Comparison of ENCODE assay signal across 30 mouse cellular contexts in the genomic region with DNA sequence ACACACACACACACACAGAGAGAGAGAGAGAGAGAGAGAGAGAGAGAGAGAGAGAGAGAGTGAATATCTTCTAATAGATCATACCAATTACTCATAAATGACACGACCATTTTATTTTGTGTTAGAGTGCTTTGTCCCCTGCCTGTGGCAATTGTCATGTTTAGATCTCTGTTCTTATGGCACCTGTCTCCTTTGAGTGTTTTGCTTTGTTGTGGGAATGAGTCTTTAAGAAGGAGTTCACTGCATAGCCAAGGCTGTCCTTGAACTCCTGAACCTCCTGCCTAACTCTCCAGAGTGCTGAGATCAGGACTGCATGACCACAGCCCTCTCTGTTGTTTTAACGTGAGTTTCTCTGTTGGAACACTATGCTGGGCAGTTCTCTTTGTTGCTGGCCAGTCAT. TPM values are rescaled to one million over a fixed set of nuclear protein-coding genes. Genes with fewer than 3 reads are reported as not detected.
A peak's percentile ranks its signal among the peaks of the same experiment; 100 is the strongest.
DNase-seq lines count a peak whose midpoint lies in the region; ATAC-seq and TF ChIP-seq lines count a peak whose summit lies in the region.
"Had no signal": no experiment of that assay in that cellular context is flagged by ENCODE, and none has a peak within 500 bp of the region (broad histone marks: within the 10 kb centered on the region; RNA-seq: fewer than 3 reads in every experiment).

No protein-coding gene starts in this region.

- peaks cover 3% of the 10 kb centered on the region; the same call in 1 of the 2 replicates for H3K36me3 ChIP-seq in small intestine, adult 2 months (ENCODE audit: control insufficient read depth, insufficient read depth, low read length)
- H3K36me3 ChIP-seq in stomach, postnatal 0 days (ENCODE audit: control insufficient read depth, insufficient read depth, low read length) = no peaks in the 10 kb centered on the region
- H3K36me3 ChIP-seq: embryonic facial prominence, embryonic 13.5 days; heart, embryonic 12.5 days; heart, embryonic 15.5 days; intestine, embryonic 15.5 days had no signal

- peaks cover 29% of the 10 kb centered on the region; the same call in 1 of the 2 replicates for H3K4me1 ChIP-seq in small intestine, adult 2 months (ENCODE audit: control insufficient read depth, insufficient read depth, insufficient read length, low read length)
- no peaks in the 10 kb centered on the region for H3K4me1 ChIP-seq in stomach, postnatal 0 days (replicated peaks; ENCODE audit: control insufficient read depth, insufficient read depth)
- H3K4me1 ChIP-seq: embryonic facial prominence, embryonic 13.5 days; heart, embryonic 15.5 days; hindbrain, embryonic 13.5 days had no signal

- no peak for TF ChIP-seq EP300 in stomach, postnatal 0 days (optimal IDR thresholded peaks at IDR 0.05)

- no peak overlapping the region for H3K4me3 ChIP-seq in small intestine, adult 2 months (ENCODE audit: low read depth, low read length)
- no peak overlapping the region for H3K4me3 ChIP-seq in stomach, postnatal 0 days (ENCODE audit: low read depth, low read length)
- H3K4me3 ChIP-seq: embryonic facial prominence, embryonic 13.5 days; erythroblast, embryonic 14.5 days; forebrain, embryonic 13.5 days; heart, embryonic 12.5 days; heart, embryonic 15.5 days; hindbrain, embryonic 10.5 days; hindbrain, embryonic 13.5 days; intestine, embryonic 15.5 days had no signal

- 66% methylated on average over 2 of the region's 2 CpGs for WGBS in small intestine, adult 2 months
- 74% methylated on average over 2 of the region's 2 CpGs for WGBS in stomach, postnatal 0 days

- no peak for TF ChIP-seq CTCF in small intestine, adult 2 months (IDR thresholded peaks at IDR 0.05; ENCODE audit: extremely low read depth, insufficient read length, insufficient replicate concordance, low read depth, low read length)
- no peak for TF ChIP-seq CTCF in stomach, postnatal 0 days (IDR thresholded peaks at IDR 0.05; ENCODE audit: low read depth)

- H3K27ac ChIP-seq in small intestine, adult 2 months (ENCODE audit: insufficient read depth, low read depth, low read length) = 0 out of 2 replicates have a peak overlapping the region, but pooled peaks have one; percentile 21
- H3K27ac ChIP-seq in stomach, postnatal 0 days (replicated peaks) = no peak overlapping the region
- H3K27ac ChIP-seq: embryonic facial prominence, embryonic 13.5 days; forebrain, embryonic 13.5 days; heart, embryonic 15.5 days; hindbrain, embryonic 10.5 days; hindbrain, embryonic 13.5 days; intestine, embryonic 15.5 days had no signal

- H3K9ac ChIP-seq in stomach, postnatal 0 days (ENCODE audit: low read length) = no peak overlapping the region
- H3K9ac ChIP-seq: embryonic facial prominence, embryonic 13.5 days; forebrain, embryonic 13.5 days; heart, embryonic 12.5 days; heart, embryonic 15.5 days; hindbrain, embryonic 13.5 days; intestine, embryonic 15.5 days had no signal

- H3K4me2 ChIP-seq in stomach, postnatal 0 days (replicated peaks; ENCODE audit: low read depth) = no peak overlapping the region
- H3K4me2 ChIP-seq: embryonic facial prominence, embryonic 13.5 days; forebrain, embryonic 13.5 days; heart, embryonic 12.5 days; heart, embryonic 15.5 days; hindbrain, embryonic 13.5 days; intestine, embryonic 15.5 days had no signal

- no peaks in the 10 kb centered on the region for H3K9me3 ChIP-seq in stomach, postnatal 0 days (ENCODE audit: control insufficient read depth, low read length)
- H3K9me3 ChIP-seq: embryonic facial prominence, embryonic 13.5 days; forebrain, embryonic 13.5 days; G1E; heart, embryonic 12.5 days; heart, embryonic 15.5 days; hindbrain, embryonic 10.5 days; hindbrain, embryonic 13.5 days; intestine, embryonic 15.5 days had no signal

- H3K27me3 ChIP-seq in small intestine, adult 2 months (ENCODE audit: control insufficient read depth, insufficient read depth, low read length) = no peaks in the 10 kb centered on the region
- H3K27me3 ChIP-seq in stomach, postnatal 0 days (ENCODE audit: control insufficient read depth, insufficient read depth, low read length) = no peaks in the 10 kb centered on the region
- H3K27me3 ChIP-seq: CH12.LX; embryonic facial prominence, embryonic 13.5 days; forebrain, embryonic 13.5 days; heart, embryonic 12.5 days; heart, embryonic 15.5 days; hindbrain, embryonic 13.5 days; intestine, embryonic 15.5 days; Patski had no signal

- no peak for TF ChIP-seq POLR2A in small intestine, adult 2 months (IDR thresholded peaks at IDR 0.05; ENCODE audit: low read depth, low read length)

- ATAC-seq in stomach, postnatal 0 days (ENCODE audit: low FRiP score, low TSS enrichment) = no peak
- ATAC-seq: forebrain, embryonic 13.5 days; forebrain, embryonic 16.5 days; hindbrain, embryonic 16.5 days; intestine, embryonic 15.5 days; Patski had no signal

- DNase-seq in heart, adult 11 months = peak; percentile 22
- DNase-seq in heart, adult 8-10 months (ENCODE audit: low spot score) = no peak
- peak; percentile 98 for DNase-seq in R1 (ENCODE audit: low read depth, low spot score)
- DNase-seq in left cerebral cortex, adult 18-20 months (ENCODE audit: low spot score in 2 of 2) = no peak
- no peak for DNase-seq in stomach, postnatal 0 days (ENCODE audit: low spot score)
- DNase-seq: adrenal gland, postnatal 10 days; adrenal gland, postnatal 36 days; B cell, adult 2 months; cerebellum, adult 2 months; cerebellum, adult 9-11 months; cerebellum, postnatal 25 days; gastrocnemius, postnatal 10 days; gastrocnemius, postnatal 36 days; heart, postnatal 10 days; heart, postnatal 36 days; kidney, adult 11 months had no signal

RNA-seq across cellular contexts. Expression of a gene that starts 33.7 kb away (rescaled TPM):
- total RNA-seq in heart, adult 8-10 months (2022) = under 1 TPM; 0.33 to 1.00 (median 0.68) TPM
- polyA plus RNA-seq in small intestine, adult 2 months (2012; rRNA removed) = 16.4 and 36.4 TPM in 2 replicates
- total RNA-seq in left cerebral cortex, adult 18-20 months (2021) = 1 to 10 TPM; 6.9 to 7.1 TPM
- polyA plus RNA-seq in stomach, postnatal 0 days (2015; fragmentation: Nextera tagmentation; extraction: Ambion mirVana) = 4.2 and 4.3 TPM in 2 replicates

Comparison
In these comparisons a context has a peak if more than half of its experiments do, and no peak if none do; other contexts are left out.
1. DNase-seq: peak in heart, adult 11 months (single experiment) and R1 (single experiment); none in heart, adult 8-10 months (single experiment), left cerebral cortex, adult 18-20 months (0 of 2) and stomach, postnatal 0 days (single experiment).